Mouse (Mus musculus): ENCODE results near the gene App. TPM values are rescaled to one million over a fixed set of nuclear protein-coding genes. Genes with fewer than 3 reads are reported as not detected.
A peak's percentile ranks its signal among the peaks of the same experiment; 100 is the strongest.

Gene App
- polyA plus RNA-seq, 2 experiments from 2014 or later: 0.20 to 0.30 TPM

DNA sequence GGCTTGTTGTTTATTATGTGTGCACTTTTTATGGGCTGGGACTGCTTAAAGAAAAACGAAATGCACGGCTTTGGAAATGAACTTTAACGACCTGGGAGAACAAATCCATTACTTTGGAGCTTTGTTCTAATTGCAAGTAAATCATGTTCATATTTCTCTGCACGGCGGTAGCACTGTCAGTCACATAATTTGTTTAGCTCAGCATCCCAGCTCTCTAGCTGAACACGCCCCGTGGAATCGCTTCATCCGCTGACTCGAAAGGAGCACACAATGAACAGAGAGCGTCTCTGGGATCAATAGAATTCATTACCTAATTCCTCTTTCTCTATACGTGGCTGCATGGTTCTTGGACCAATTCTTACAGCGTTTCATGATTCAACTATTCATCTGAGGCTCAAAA lies 207.5 kb downstream of the App start:
- ATAC-seq: no peak

- ATAC-seq: no peak
Measured at GRCm38 (mm10) chr16:84963960-84964359, 209.6 kb downstream of the App start.

DNA sequence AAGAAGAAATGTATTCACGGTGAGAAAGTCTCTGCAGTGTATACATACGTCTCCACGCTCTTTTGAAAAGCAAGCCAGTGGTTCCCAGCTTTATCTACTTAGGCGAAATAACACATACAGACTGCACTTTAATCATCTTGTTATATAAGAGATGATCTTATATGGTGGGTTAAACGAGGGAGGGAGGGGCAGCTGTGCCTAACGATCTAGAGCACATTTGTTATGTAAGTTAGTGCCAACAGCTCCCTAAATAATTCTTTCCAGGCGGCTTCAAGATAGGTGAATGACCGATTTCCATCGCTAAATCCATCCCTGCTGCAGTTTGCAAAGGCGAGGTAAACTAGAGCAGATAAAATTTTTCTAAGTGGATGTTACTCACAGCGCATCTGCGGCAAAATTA lies 210.0 kb downstream of the App start:
- no peak for ATAC-seq

DNA sequence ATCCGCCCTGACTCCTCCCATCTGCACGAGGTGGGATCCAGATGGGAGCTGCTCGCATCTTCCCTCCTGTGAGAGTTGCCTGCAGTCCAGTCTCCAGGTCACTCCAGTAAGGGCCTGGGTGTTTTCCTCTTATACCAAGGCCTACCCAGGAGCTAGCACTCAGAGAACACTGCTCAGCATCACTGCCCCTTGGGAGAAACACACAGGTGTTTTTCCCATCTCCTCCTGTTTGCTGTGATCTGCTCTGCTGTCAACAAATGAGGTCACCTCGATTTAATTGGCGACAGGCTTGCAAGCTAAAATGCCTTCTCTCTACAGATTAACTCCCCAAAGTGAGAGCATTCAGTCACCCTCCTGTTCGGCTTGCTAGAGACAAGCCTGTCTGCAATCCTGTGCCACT lies 216.3 kb downstream of the App start:
- no peak for ATAC-seq

DNA sequence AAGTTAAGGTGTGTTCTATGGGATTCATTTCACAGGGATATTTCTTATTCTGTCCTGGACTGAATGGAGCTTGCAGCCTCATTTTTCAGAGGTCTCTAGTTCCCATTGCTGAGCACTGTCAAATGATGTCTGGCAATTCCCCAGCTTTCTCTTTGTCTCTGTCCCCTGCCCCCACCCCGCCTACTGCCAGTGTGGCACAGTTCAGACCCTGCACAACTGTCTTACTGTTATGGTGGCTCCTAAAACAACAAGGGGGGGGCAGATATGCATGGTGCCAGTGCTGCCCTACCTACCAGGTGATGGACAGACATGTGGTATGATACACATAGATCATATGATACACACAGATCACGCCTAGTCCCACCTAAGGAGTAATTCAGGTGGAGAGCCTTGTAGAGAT lies 216.9 kb downstream of the App start:
- no peak for ATAC-seq

DNA sequence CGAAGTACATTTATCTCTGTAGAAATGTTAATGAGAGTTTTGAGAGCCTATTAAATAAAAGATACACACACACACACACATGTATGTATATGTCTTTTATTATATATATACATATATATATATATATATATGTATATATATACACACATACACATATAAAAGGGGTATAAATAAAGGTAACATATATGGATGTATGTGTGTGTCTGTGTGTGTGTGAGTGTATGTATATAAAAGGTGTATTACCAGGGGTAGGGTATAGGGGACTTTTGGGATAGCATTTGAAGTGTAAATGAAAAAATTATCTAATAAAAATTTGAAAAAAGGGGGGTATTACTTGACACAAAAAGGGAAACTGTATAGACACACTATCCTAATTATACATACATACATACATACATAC lies 217.7 kb downstream of the App start:
- no peak for ATAC-seq

- peak; percentile 67 for ATAC-seq
Measured at GRCm38 (mm10) chr16:84955204-84955839, 218.2 kb downstream of the App start.

- no peak for ATAC-seq
Measured at GRCm38 (mm10) chr16:84931024-84931423, 242.5 kb downstream of the App start.

DNA sequence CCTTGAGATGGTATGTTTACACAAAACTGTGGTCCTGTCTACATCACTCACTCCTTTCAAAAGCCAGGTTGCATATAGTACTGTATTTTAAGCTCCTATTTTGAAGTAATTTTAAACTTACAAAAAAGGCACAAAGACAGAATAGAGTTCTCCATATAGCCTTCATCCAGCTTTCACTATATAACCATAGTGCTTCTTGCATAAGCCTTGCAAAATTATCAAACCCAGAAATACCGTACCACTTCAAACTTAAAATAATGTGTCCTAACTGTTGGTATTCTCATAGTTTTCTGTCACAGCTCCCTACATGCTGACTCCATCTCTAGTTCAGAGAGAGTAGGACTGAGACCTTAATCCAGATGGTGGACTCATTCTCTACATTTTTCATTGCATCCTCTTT lies 245.7 kb downstream of the App start:
- ATAC-seq: no peak

- ATAC-seq: no peak
Measured at GRCm38 (mm10) chr16:84919649-84920308, 253.8 kb downstream of the App start.

DNA sequence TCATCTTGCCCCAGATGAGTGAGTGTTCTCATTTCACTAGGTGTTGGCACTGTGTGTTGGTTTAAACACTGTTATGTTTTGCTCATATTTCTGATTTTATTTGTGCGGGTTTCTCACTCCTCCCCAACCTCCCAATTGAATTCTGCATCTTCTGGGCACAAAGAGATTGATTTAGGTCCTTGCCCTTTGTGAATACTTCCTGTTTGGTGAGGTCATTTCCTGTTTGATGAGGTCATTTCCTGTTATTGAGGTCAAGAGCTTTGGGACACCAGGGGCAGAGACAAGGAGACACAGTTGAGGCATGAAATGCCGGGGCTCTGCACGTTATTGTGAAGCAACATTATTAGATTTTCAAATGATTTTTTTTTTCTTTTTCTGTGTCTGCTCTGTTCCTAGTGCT lies 254.5 kb downstream of the App start:
- no peak for ATAC-seq

DNA sequence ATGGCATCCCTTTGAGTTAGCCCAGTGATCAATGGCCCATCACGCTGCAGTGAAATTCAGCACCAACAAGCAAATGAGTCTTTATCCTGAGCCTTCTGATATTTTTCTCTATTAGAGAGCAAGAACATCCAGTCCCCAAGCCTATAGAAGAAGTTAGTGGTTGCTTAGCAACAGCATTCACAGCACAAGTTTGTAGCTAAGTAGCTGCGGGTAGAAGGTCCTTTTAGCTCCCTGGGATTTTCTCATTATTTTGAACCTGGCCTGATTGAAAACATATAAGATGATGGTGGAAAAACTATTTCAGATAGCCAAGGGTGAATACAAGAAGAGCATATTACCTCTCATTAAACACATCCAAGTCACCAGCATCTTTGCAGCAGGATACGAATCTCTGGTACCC lies 256.8 kb downstream of the App start:
- no peak for ATAC-seq

GRCm38 (mm10) chr16:84911477-84912165 lies 261.9 kb downstream of the App start:
- ATAC-seq: no peak

GRCm38 (mm10) chr16:84902995-84903394 lies 270.6 kb downstream of the App start:
- ATAC-seq: no peak

Measured in CD4-positive, CD25-positive, alpha-beta regulatory T cell, adult 4 months (primary cell).